Mouse (Mus musculus): ENCODE results near the gene Haus4. TPM values are rescaled to one million over a fixed set of nuclear protein-coding genes. Genes with fewer than 3 reads are reported as not detected.

Haus4 gene
- total RNA-seq (2021): 1 to 10 TPM; 4.0 to 5.3 TPM

- DNase-seq: peak; percentile 60 to 67
Observed at GRCm38 (mm10) chr14:54553975-54554769, at the start of gene Haus4. Haus4 (minus strand) TSS chr14:54554616.

GRCm38 (mm10) chr14:54603686-54604085 is 49.3 kb upstream of the Haus4 start:
- no peak for DNase-seq

GRCm38 (mm10) chr14:54603038-54603654 is 48.7 kb upstream of the Haus4 start:
- DNase-seq: peak; percentile 92 to 96

- no peak for DNase-seq
Observed at GRCm38 (mm10) chr14:54602613-54603012, 48.2 kb upstream of the Haus4 start.

- no peak for DNase-seq
Observed at GRCm38 (mm10) chr14:54601601-54602000, 47.2 kb upstream of the Haus4 start.

GRCm38 (mm10) chr14:54597084-54597483 is 42.7 kb upstream of the Haus4 start:
- DNase-seq: no peak

GRCm38 (mm10) chr14:54594631-54595414 is 40.4 kb upstream of the Haus4 start:
- no peak for DNase-seq

GRCm38 (mm10) chr14:54594055-54594454 is 39.6 kb upstream of the Haus4 start:
- no peak for DNase-seq

- DNase-seq: no peak
Observed at GRCm38 (mm10) chr14:54592319-54592934, 38.0 kb upstream of the Haus4 start.

- DNase-seq: no peak
Observed at GRCm38 (mm10) chr14:54591056-54591455, 36.6 kb upstream of the Haus4 start.

GRCm38 (mm10) chr14:54583681-54584338 is 29.4 kb upstream of the Haus4 start:
- DNase-seq: no peak

- DNase-seq: no peak
Observed at GRCm38 (mm10) chr14:54582536-54582935, 28.1 kb upstream of the Haus4 start.

- DNase-seq: no peak
Observed at GRCm38 (mm10) chr14:54579638-54580037, 25.2 kb upstream of the Haus4 start.

- no peak for DNase-seq
Observed at GRCm38 (mm10) chr14:54578063-54578462, 23.6 kb upstream of the Haus4 start.

GRCm38 (mm10) chr14:54577089-54577982 is 22.9 kb upstream of the Haus4 start, which contains the start of gene Ajuba:
Ajuba (minus strand) TSS chr14:54577558.
- peak; percentile 67 to 71 for DNase-seq

- DNase-seq: no peak
Observed at GRCm38 (mm10) chr14:54576241-54577088, 22.0 kb upstream of the Haus4 start.

- no peak for DNase-seq
Observed at GRCm38 (mm10) chr14:54575631-54576030, 21.2 kb upstream of the Haus4 start.

GRCm38 (mm10) chr14:54575031-54575430 is 20.6 kb upstream of the Haus4 start:
- no peak for DNase-seq

GRCm38 (mm10) chr14:54574253-54574652 is 19.8 kb upstream of the Haus4 start:
- DNase-seq: no peak

Data from layer of hippocampus, postnatal 36 days (tissue).